Mouse (Mus musculus): ENCODE measurements at regions not wholly inside any gene's neighbourhood (a gene's known extent, or its start where the extent isn't known, plus 50 kb on each side); places are given as distances from the start of the nearest gene placed in this dataset.

- intact Hi-C loops (cut with DNase I): no loop called here
- no peak for DNase-seq (ENCODE audit: extremely low spot score in 1 of 2, low spot score in 2 of 2)
- H3K4me3 ChIP-seq: no peak overlapping the region
- no peak for TF ChIP-seq CTCF (IDR thresholded peaks at IDR 0.05)
- peak overlapping the region; percentile 40; the same call in 1 of the 2 replicates for H3K27ac ChIP-seq
Measured at GRCm38 (mm10) chr16:85259838-85260237, 86.3 kb upstream of the App start.

- no peak overlapping the region for H3K27ac ChIP-seq
- no peak for TF ChIP-seq CTCF (IDR thresholded peaks at IDR 0.05)
- DNase-seq (ENCODE audit: extremely low spot score in 1 of 2, low spot score in 2 of 2): no peak
- intact Hi-C loops (cut with DNase I): no loop called here
- no peak overlapping the region for H3K4me3 ChIP-seq
Measured at GRCm38 (mm10) chr16:85247301-85247700, 73.7 kb upstream of the App start.

DNA sequence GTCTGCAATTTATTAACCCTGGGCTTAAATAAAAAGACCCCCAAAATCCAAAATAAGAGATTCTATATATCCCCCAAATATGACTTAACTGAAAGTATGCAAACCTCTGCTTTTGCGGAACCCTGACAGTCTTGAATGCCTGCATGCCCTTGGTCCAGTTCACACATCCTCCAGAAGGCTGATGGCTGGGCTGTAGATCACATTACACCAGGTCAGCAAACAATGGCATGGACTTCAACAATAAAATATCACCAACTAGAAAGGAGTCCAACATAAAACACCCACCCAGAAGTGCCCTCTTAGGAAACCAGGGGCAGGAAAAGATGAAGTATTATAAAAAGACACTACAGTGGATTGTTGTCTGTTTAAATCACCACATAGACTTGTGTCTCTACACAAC, 59.5 kb upstream of the App start:
- no peak overlapping the region for H3K4me3 ChIP-seq
- TF ChIP-seq CTCF (IDR thresholded peaks at IDR 0.05): no peak
- DNase-seq (ENCODE audit: extremely low spot score in 1 of 2, low spot score in 2 of 2): no peak
- intact Hi-C loops (cut with DNase I): no loop called here
- no peak overlapping the region for H3K27ac ChIP-seq

DNA sequence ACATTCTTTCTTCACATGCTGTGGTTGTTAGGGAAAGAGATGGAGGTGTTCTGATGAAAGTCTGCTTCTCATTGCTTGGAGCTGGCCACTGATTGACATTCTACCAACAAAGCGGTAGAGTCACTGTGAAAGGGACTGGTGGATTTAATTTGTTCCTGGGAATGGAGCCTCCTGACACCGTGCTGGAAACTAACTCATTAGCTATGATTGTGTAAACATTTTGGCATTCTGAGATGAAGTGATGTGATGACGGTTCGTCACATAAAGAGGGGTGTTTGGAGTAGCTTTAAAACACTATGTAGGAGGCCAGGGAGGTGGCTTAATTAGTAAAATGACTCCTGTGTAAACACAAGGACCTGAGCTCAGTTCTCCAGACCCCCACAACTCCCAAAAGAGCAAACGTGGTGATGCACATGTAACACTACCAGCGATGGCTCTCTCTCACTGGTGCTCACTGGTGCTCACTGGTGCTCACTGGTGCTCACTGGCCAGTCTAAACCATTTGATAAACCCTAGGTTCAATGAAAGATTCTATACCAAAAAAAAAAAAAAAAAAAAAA, 58.4 kb upstream of the App start:
- no peak for DNase-seq (ENCODE audit: extremely low spot score in 1 of 2, low spot score in 2 of 2)
- TF ChIP-seq CTCF (IDR thresholded peaks at IDR 0.05): no peak
- Histone ChIP-seq H3K27ac (no peak overlapping the region), H3K4me3 (no peak overlapping the region)
- intact Hi-C loops (cut with DNase I): no loop called here

DNA sequence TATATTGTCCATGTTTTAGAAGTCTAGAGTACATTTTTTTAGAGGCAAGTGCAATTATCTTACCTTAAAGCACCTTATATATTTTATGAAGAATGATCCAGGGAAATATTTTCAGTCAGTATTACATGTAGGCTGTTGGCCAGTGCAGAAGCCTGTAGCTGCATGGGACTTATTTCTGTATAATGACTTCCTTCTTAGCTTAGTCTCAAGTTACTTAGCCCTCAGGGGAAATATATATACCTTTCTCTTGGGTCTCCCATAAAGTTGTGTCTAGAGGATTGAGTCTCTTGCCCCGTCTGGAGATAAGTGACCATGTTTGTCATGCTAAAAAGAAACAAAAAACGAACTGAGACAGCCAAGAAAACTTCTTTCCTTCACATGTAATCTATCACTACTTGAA, 57.8 kb upstream of the App start:
- H3K4me3 ChIP-seq: no peak overlapping the region
- intact Hi-C loops (cut with DNase I): no loop called here
- no peak for TF ChIP-seq CTCF (IDR thresholded peaks at IDR 0.05)
- DNase-seq (ENCODE audit: extremely low spot score in 1 of 2, low spot score in 2 of 2): no peak
- no peak overlapping the region for H3K27ac ChIP-seq

DNA sequence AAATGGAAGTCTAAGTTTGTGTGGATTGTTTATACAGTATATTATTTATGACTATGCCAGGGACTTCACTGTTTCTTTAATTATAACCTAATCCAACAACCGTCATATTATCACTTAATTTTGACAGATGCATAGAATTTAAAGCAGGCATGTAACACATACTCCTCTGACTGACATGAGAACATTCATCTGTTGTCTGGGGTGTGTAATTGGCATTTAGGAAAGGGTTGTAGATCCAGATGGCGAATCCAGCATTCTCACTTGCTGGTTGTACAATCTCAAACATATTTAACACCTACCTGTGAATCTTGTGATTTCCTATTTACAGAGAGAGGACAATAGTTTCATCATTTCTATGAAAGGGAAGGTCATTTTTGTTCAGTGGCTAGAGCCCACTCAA, 50.8 kb upstream of the App start:
- no peak overlapping the region for H3K4me3 ChIP-seq
- no peak for DNase-seq (ENCODE audit: extremely low spot score in 1 of 2, low spot score in 2 of 2)
- no peak for TF ChIP-seq CTCF (IDR thresholded peaks at IDR 0.05)
- no peak overlapping the region for H3K27ac ChIP-seq
- intact Hi-C loops (cut with DNase I): no loop called here

Measured in left cerebral cortex, adult 2 months (tissue).